Mouse (Mus musculus) embryonic facial prominence, embryonic 13.5 days (tissue): ENCODE data around the gene Lrig3. TPM values are rescaled to one million over a fixed set of nuclear protein-coding genes. Genes with fewer than 3 reads are reported as not detected.
A peak's percentile ranks its signal among the peaks of the same experiment; 100 is the strongest.

Experiments
- ATAC-seq: fragments of 200-750 bp; cut with Nextera tagmentation; 2 replicates; pipeline ENCODE4 v1.8.0; 2017; ENCODE audit warnings: low read depth; ENCODE audit not compliant: insufficient number of reproducible peaks, insufficient read depth, low FRiP score, low TSS enrichment
- H3K27ac ChIP-seq: fragments of 300-500 bp; sonication (generic); 2 replicates; pipeline ENCODE4 v1.5.1; 2015; ENCODE audit warnings: moderate library complexity, mild to moderate bottlenecking, inconsistent platforms
- H3K27me3 ChIP-seq: fragments of 300-500 bp; sonication (generic); 2 replicates; pipeline ENCODE4 v1.6.1; 2015; ENCODE audit warnings: mild to moderate bottlenecking, inconsistent platforms
- H3K36me3 ChIP-seq: fragments of 300-500 bp; sonication (generic); 2 replicates; pipeline ENCODE4 v1.6.1; 2015; ENCODE audit warnings: mild to moderate bottlenecking, inconsistent platforms
- H3K4me1 ChIP-seq: fragments of 300-500 bp; sonication (generic); 2 replicates; pipeline ENCODE4 v1.6.1; 2015; ENCODE audit warnings: inconsistent platforms
- H3K4me2 ChIP-seq: fragments of 300-500 bp; sonication (generic); 2 replicates; pipeline ENCODE4 v1.6.1; 2015; ENCODE audit warnings: moderate library complexity, mild to moderate bottlenecking, inconsistent platforms
- H3K4me3 ChIP-seq: fragments of 300-500 bp; sonication (generic); 2 replicates; pipeline ENCODE4 v1.5.1; 2015; ENCODE audit warnings: mild to moderate bottlenecking, inconsistent platforms
- H3K9ac ChIP-seq: fragments of 300-500 bp; sonication (generic); 2 replicates; pipeline ENCODE4 v1.6.1; 2015; ENCODE audit warnings: mild to moderate bottlenecking, inconsistent platforms
- H3K9me3 ChIP-seq: fragments of 300-500 bp; sonication (generic); 2 replicates; pipeline ENCODE4 v1.6.1; 2016; ENCODE audit warnings: inconsistent platforms
- WGBS: fragments of 180-500 bp; shearing (Covaris S2); methylation state at CpG from one replicate; pipeline ENCODE4 v1.1.7; 2015; ENCODE audit warnings: mixed read lengths; 5-methylcytosine and 5-hydroxymethylcytosine counted together
- microRNA-seq: library from miRNA; unstranded; fragments of <30 nt; microRNA quantifications from one replicate; pipeline ENCODE4, GENCODE M21; 2016
- polyA plus RNA-seq: library from polyadenylated mRNA; unstranded; fragments of >200 nt; fragmentation: Nextera tagmentation; extraction: Ambion mirVana; gene quantifications from 2 replicates; pipeline ENCODE4 v1.2.1, GENCODE M21; 2015

The Lrig3 gene
- polyA plus RNA-seq, 1 experiment from 2014 or later, result 37.4 TPM

GRCm38 (mm10) chr10:126013667-126014066, 47.7 kb downstream of the Lrig3 start:
- Histone ChIP-seq H3K27ac (peak overlapping the region; percentile 34), H3K4me3 (no peak overlapping the region), H3K4me1 (0 out of 2 replicates have a peak, but pooled peaks cover 3% of the 10 kb centered on the region), H3K4me2 (no peak overlapping the region), H3K36me3 (peaks cover 91% of the 10 kb centered on the region), H3K9me3 (no peaks in the 10 kb centered on the region), H3K9ac (no peak overlapping the region), H3K27me3 (no peaks in the 10 kb centered on the region)
- ATAC-seq, result no peak
- WGBS, result 76% methylated on average over 11 of the region's 11 CpGs

- WGBS, result 92% methylated on average over 8 of the region's 8 CpGs
- H3K36me3 ChIP-seq, result peaks cover 81% of the 10 kb centered on the region
- H3K27ac ChIP-seq, result 0 out of 2 replicates have a peak overlapping the region, but pooled peaks have one; percentile 34
- H3K4me2 ChIP-seq, result no peak overlapping the region
- no peaks in the 10 kb centered on the region for H3K27me3 ChIP-seq
- no peak overlapping the region for H3K4me3 ChIP-seq
- H3K9ac ChIP-seq, result no peak overlapping the region
- no peak for ATAC-seq
- H3K4me1 ChIP-seq, result 0 out of 2 replicates have a peak, but pooled peaks cover 3% of the 10 kb centered on the region
- no peaks in the 10 kb centered on the region for H3K9me3 ChIP-seq
These were observed 48.7 kb downstream of the Lrig3 start for GRCm38 (mm10) chr10:126014673-126015072.

GRCm38 (mm10) chr10:126015644-126016043, 49.7 kb downstream of the Lrig3 start:
- Histone ChIP-seq H3K4me2 (no peak overlapping the region), H3K4me1 (0 out of 2 replicates have a peak, but pooled peaks cover 3% of the 10 kb centered on the region), H3K9ac (no peak overlapping the region), H3K4me3 (no peak overlapping the region), H3K36me3 (peaks cover 71% of the 10 kb centered on the region), H3K27ac (no peak overlapping the region), H3K27me3 (no peaks in the 10 kb centered on the region), H3K9me3 (no peaks in the 10 kb centered on the region)
- 80% methylated on average over 6 of the region's 6 CpGs for WGBS
- ATAC-seq, result no peak

- Histone ChIP-seq H3K36me3 (peaks cover 33% of the 10 kb centered on the region), H3K9ac (no peak overlapping the region), H3K4me2 (no peak overlapping the region), H3K4me3 (no peak overlapping the region), H3K4me1 (no peaks in the 10 kb centered on the region), H3K9me3 (no peaks in the 10 kb centered on the region), H3K27me3 (no peaks in the 10 kb centered on the region), H3K27ac (no peak overlapping the region)
- ATAC-seq, result no peak
- 86% methylated on average over 15 of the region's 15 CpGs for WGBS
These were observed 53.5 kb downstream of the Lrig3 start for GRCm38 (mm10) chr10:126019350-126019991.

GRCm38 (mm10) chr10:126028574-126029440, 62.8 kb downstream of the Lrig3 start:
- no peak overlapping the region for H3K9ac ChIP-seq
- H3K4me2 ChIP-seq, result no peak overlapping the region
- no peaks in the 10 kb centered on the region for H3K36me3 ChIP-seq
- no peak for ATAC-seq
- WGBS, result 34% methylated on average over 8 of the region's 8 CpGs
- H3K4me3 ChIP-seq, result no peak overlapping the region
- no peak overlapping the region for H3K27ac ChIP-seq
- no peaks in the 10 kb centered on the region for H3K27me3 ChIP-seq
- H3K4me1 ChIP-seq, result 0 out of 2 replicates have a peak, but pooled peaks cover 8% of the 10 kb centered on the region
- no peaks in the 10 kb centered on the region for H3K9me3 ChIP-seq

- Histone ChIP-seq H3K27me3 (no peaks in the 10 kb centered on the region), H3K4me1 (0 out of 2 replicates have a peak, but pooled peaks cover 8% of the 10 kb centered on the region), H3K27ac (no peak overlapping the region), H3K9ac (no peak overlapping the region), H3K4me2 (no peak overlapping the region), H3K4me3 (no peak overlapping the region), H3K9me3 (no peaks in the 10 kb centered on the region), H3K36me3 (no peaks in the 10 kb centered on the region)
- 47% methylated on average over 7 of the region's 7 CpGs for WGBS
- ATAC-seq, result no peak; the same call in 1 of the 2 replicates
These were observed 63.6 kb downstream of the Lrig3 start for GRCm38 (mm10) chr10:126029441-126030114.

- Histone ChIP-seq H3K27ac (no peak overlapping the region), H3K36me3 (no peaks in the 10 kb centered on the region), H3K9ac (no peak overlapping the region), H3K4me3 (no peak overlapping the region), H3K27me3 (no peaks in the 10 kb centered on the region), H3K4me2 (no peak overlapping the region), H3K9me3 (no peaks in the 10 kb centered on the region), H3K4me1 (peaks cover 18% of the 10 kb centered on the region)
- 8% methylated on average over 3 of the region's 3 CpGs for WGBS
- no peak for ATAC-seq
These were observed 90.9 kb downstream of the Lrig3 start for GRCm38 (mm10) chr10:126056881-126057280.

- Histone ChIP-seq H3K36me3 (no peaks in the 10 kb centered on the region), H3K4me3 (no peak overlapping the region), H3K27me3 (no peaks in the 10 kb centered on the region), H3K4me1 (peaks cover under 1% of the 10 kb centered on the region), H3K9me3 (peaks cover 8% of the 10 kb centered on the region; the same call in 1 of the 2 replicates), H3K27ac (no peak overlapping the region), H3K9ac (no peak overlapping the region), H3K4me2 (no peak overlapping the region)
- WGBS, result 85% methylated on average over 4 of the region's 4 CpGs
- no peak for ATAC-seq
These were observed 96.8 kb downstream of the Lrig3 start for GRCm38 (mm10) chr10:126062812-126063211.

Small RNA genes lying within 50 kb of the gene (microRNA-seq; reads per million reads assigned to microRNA genes)
- not detected for gene Gm22183
